25 mouse cellular contexts compared by ENCODE assay signal in the genomic region with DNA sequence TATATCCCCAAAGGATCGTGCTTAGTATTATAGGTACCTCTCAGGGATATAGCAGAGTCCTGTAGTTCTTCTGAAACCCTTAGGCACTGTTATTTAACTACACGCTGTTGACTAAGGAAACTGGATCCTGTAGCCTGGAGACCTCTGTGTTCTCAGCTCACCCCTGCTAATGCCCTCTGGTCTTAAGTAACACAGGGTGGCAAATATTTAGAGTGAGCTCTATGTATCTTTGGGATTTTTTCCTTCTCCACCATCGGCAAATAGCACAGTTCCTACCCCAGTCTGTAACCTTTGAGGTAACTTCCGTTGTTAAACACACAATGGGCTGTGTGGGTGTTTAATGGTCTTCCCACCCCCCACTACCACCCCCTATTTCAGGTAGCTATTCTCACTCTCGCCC.
"Had no signal": no experiment of that assay in that cellular context is flagged by ENCODE, and none has a peak within 500 bp of the region (broad histone marks: within the 10 kb centered on the region; RNA-seq: fewer than 3 reads in every experiment).

No protein-coding gene starts in this region.

- H3K36me3 ChIP-seq: heart, embryonic 13.5 days; heart, embryonic 15.5 days; hindbrain, embryonic 13.5 days; hindbrain, embryonic 15.5 days; kidney, embryonic 15.5 days; limb, embryonic 13.5 days; limb, embryonic 15.5 days had no signal

- H3K27ac ChIP-seq: gastrocnemius, adult 2 months; heart, adult 2 months; heart, embryonic 13.5 days; heart, embryonic 15.5 days; hindbrain, embryonic 13.5 days; hindbrain, embryonic 15.5 days; hindbrain, postnatal 0 days; kidney, embryonic 15.5 days; kidney, postnatal 0 days; limb, embryonic 13.5 days; limb, embryonic 15.5 days had no signal

- ATAC-seq: hindbrain, postnatal 0 days; intestine, embryonic 16.5 days had no signal

- H3K9ac ChIP-seq: heart, embryonic 13.5 days; heart, embryonic 15.5 days; hindbrain, embryonic 13.5 days; hindbrain, embryonic 15.5 days; kidney, embryonic 15.5 days; limb, embryonic 13.5 days; limb, embryonic 15.5 days had no signal

- H3K9me3 ChIP-seq: heart, embryonic 13.5 days; heart, embryonic 15.5 days; hindbrain, embryonic 13.5 days; hindbrain, embryonic 15.5 days; kidney, embryonic 15.5 days; limb, embryonic 13.5 days; limb, embryonic 15.5 days had no signal

- H3K4me3 ChIP-seq: gastrocnemius, adult 2 months; heart, adult 2 months; heart, embryonic 13.5 days; heart, embryonic 15.5 days; hindbrain, embryonic 13.5 days; hindbrain, embryonic 15.5 days; kidney, embryonic 15.5 days; limb, embryonic 13.5 days; limb, embryonic 15.5 days had no signal

- H3K27me3 ChIP-seq: heart, embryonic 13.5 days; heart, embryonic 15.5 days; hindbrain, embryonic 13.5 days; hindbrain, embryonic 15.5 days; kidney, embryonic 15.5 days; limb, embryonic 13.5 days; limb, embryonic 15.5 days had no signal

- H3K4me1 ChIP-seq: heart, embryonic 13.5 days; heart, embryonic 15.5 days; hindbrain, embryonic 13.5 days; hindbrain, embryonic 15.5 days; kidney, embryonic 15.5 days; limb, embryonic 13.5 days had no signal

- DNase-seq: gastrocnemius, adult 2 months; gastrocnemius, postnatal 10 days; gastrocnemius, postnatal 25 days; heart, adult 2 months; heart, postnatal 14 days; heart, postnatal 36 days; kidney, adult 11 months; kidney, adult 2 months; kidney, adult 9 months; kidney, postnatal 14 days; kidney, postnatal 36 days; layer of hippocampus, adult 9-11 months; layer of hippocampus, postnatal 36 days; left cerebral cortex, postnatal 4 days had no signal

- H3K4me2 ChIP-seq: heart, embryonic 11.5 days; heart, embryonic 13.5 days; heart, embryonic 15.5 days; hindbrain, embryonic 13.5 days; hindbrain, embryonic 15.5 days; kidney, embryonic 15.5 days; limb, embryonic 13.5 days; limb, embryonic 15.5 days had no signal
